Mouse (Mus musculus): ENCODE measurements at regions not wholly inside any gene's neighbourhood (a gene's known extent, or its start where the extent isn't known, plus 50 kb on each side); places are given as distances from the start of the nearest gene placed in this dataset.

GRCm38 (mm10) chr4:95202478-95202877, 150.5 kb upstream of the Jun start:
- no peaks in the 10 kb centered on the region for H3K79me2 ChIP-seq (replicated peaks; ENCODE audit: control insufficient read depth, extremely low read depth, insufficient read depth, poor library complexity, severe bottlenecking)
- in situ Hi-C loops (cut with MboI; ENCODE audit: low pct_ligation_motif_present, low pct_unique_long_range_greater_than_20kb, low sequenced_read_pairs) (no loop called here), dilution Hi-C loops (cut with MboI; ENCODE audit: extremely low pct_ligation_motif_present, extremely low pct_unique_long_range_greater_than_20kb, low sequenced_read_pairs) (no loop called here)
- H3K4me2 ChIP-seq (ENCODE audit: insufficient read depth, low read depth, poor library complexity, severe bottlenecking) = no peak overlapping the region
- no peak overlapping the region for H3K27ac ChIP-seq (ENCODE audit: insufficient read depth, low read depth)
- DNase-seq (ENCODE audit: extremely low read depth) = no peak
- no peaks in the 10 kb centered on the region for H3K27me3 ChIP-seq (replicated peaks)
- no peak overlapping the region for H3K9ac ChIP-seq (ENCODE audit: insufficient read depth, low read depth)
- no peaks in the 10 kb centered on the region for H3K9me3 ChIP-seq (replicated peaks; ENCODE audit: low read length)
- no peak overlapping the region for H3K4me3 ChIP-seq (replicated peaks in 1 of 3; ENCODE audit: low read depth in 2 of 3, low read length in 2 of 3, poor library complexity in 1 of 3)
- no peaks in the 10 kb centered on the region for H3K36me3 ChIP-seq (replicated peaks in 1 of 2; ENCODE audit: control insufficient read depth in 1 of 2, insufficient read depth in 1 of 2, low read length in 1 of 2)
- H3K4me1 ChIP-seq (ENCODE audit: control insufficient read depth in 1 of 2, insufficient read depth in 2 of 2) = peaks cover 2 to 5% of the 10 kb centered on the region in 2 experiments; a peak in 1 of 4 replicates
- TF ChIP-seq MYC (IDR thresholded peaks at IDR 0.05; ENCODE audit: low read depth, low read length) = no peak
- TF ChIP-seq PAX5 (IDR thresholded peaks at IDR 0.05; ENCODE audit: low read length) = no peak
- TF ChIP-seq KAT2A (IDR thresholded peaks at IDR 0.05; ENCODE audit: insufficient replicate concordance, low read length) = no peak

- Histone ChIP-seq H3K79me2 (replicated peaks; ENCODE audit: control insufficient read depth, extremely low read depth, insufficient read depth, poor library complexity, severe bottlenecking) (no peaks in the 10 kb centered on the region), H3K36me3 (replicated peaks in 1 of 2; ENCODE audit: control insufficient read depth in 1 of 2, insufficient read depth in 1 of 2, low read length in 1 of 2) (no peaks in the 10 kb centered on the region), H3K4me3 (replicated peaks in 1 of 3; ENCODE audit: low read depth in 2 of 3, low read length in 2 of 3, poor library complexity in 1 of 3) (no peak overlapping the region), H3K9ac (ENCODE audit: insufficient read depth, low read depth) (no peak overlapping the region), H3K27ac (ENCODE audit: insufficient read depth, low read depth) (no peak overlapping the region), H3K4me2 (ENCODE audit: insufficient read depth, low read depth, poor library complexity, severe bottlenecking) (no peak overlapping the region), H3K27me3 (replicated peaks) (no peaks in the 10 kb centered on the region), H3K4me1 (ENCODE audit: control insufficient read depth in 1 of 2, insufficient read depth in 2 of 2) (peaks cover 2% of the 10 kb centered on the region in 2 experiments; a peak in 2 of 4 replicates), H3K9me3 (replicated peaks; ENCODE audit: low read length) (no peaks in the 10 kb centered on the region)
- TF ChIP-seq ZMIZ1 (IDR thresholded peaks at IDR 0.05; ENCODE audit: low read depth, low read length) = no peak
- no peak for TF ChIP-seq SIN3A (IDR thresholded peaks at IDR 0.05; ENCODE audit: low read length)
- no peak for TF ChIP-seq ELF1 (IDR thresholded peaks at IDR 0.05; ENCODE audit: low read depth, low read length)
- TF ChIP-seq MAZ (IDR thresholded peaks at IDR 0.05; ENCODE audit: low read depth, low read length) = no peak
- TF ChIP-seq GABPA (IDR thresholded peaks at IDR 0.05; ENCODE audit: insufficient replicate concordance, low read depth, low read length) = no peak
- no peak for TF ChIP-seq RAD21 (IDR thresholded peaks at IDR 0.05; ENCODE audit: low read depth, low read length)
- no peak for TF ChIP-seq JUN (IDR thresholded peaks at IDR 0.05; ENCODE audit: insufficient read depth, low read depth, low read length)
- no peak for TF ChIP-seq E2F4 (IDR thresholded peaks at IDR 0.05; ENCODE audit: insufficient replicate concordance, low read depth, low read length)
- TF ChIP-seq CHD1 (IDR thresholded peaks at IDR 0.05; ENCODE audit: low read depth, low read length) = no peak
- no peak for TF ChIP-seq NRF1 (IDR thresholded peaks at IDR 0.05; ENCODE audit: low read depth, low read length)
- no peak for TF ChIP-seq MAFK (IDR thresholded peaks at IDR 0.05; ENCODE audit: insufficient replicate concordance, low read length)
- TF ChIP-seq TCF12 (IDR thresholded peaks at IDR 0.05; ENCODE audit: low read depth, low read length) = no peak
- TF ChIP-seq POLR2A (IDR thresholded peaks at IDR 0.05; ENCODE audit: low read depth, low read length) = no peak
- no peak for TF ChIP-seq ZKSCAN1 (IDR thresholded peaks at IDR 0.05; ENCODE audit: borderline replicate concordance, low read depth, low read length)
- no peak for TF ChIP-seq ETS1 (conservative IDR thresholded peaks at IDR 0.05; ENCODE audit: low read depth, low read length)
- TF ChIP-seq BHLHE40 (IDR thresholded peaks at IDR 0.05; ENCODE audit: low read depth, low read length) = no peak
- no peak for TF ChIP-seq RCOR1 (conservative IDR thresholded peaks at IDR 0.05; ENCODE audit: low read depth, low read length)
- TF ChIP-seq SMC3 (IDR thresholded peaks at IDR 0.05; ENCODE audit: low read depth, low read length) = no peak
- TF ChIP-seq CTCF (conservative IDR thresholded peaks at IDR 0.05 in 1 of 2, IDR thresholded peaks at IDR 0.05 in 1 of 2; ENCODE audit: low read depth in 2 of 2, low read length in 2 of 2) = no peak
- in situ Hi-C loops (cut with MboI; ENCODE audit: low pct_ligation_motif_present, low pct_unique_long_range_greater_than_20kb, low sequenced_read_pairs) (no loop called here), dilution Hi-C loops (cut with MboI; ENCODE audit: extremely low pct_ligation_motif_present, extremely low pct_unique_long_range_greater_than_20kb, low sequenced_read_pairs) (no loop called here)
- DNase-seq (ENCODE audit: extremely low read depth) = no peak
These were observed 151.6 kb upstream of the Jun start for GRCm38 (mm10) chr4:95203577-95203976.
